Mouse (Mus musculus) yolk sac, embryonic 10.5 days (tissue): Measurements from ENCODE around the gene 1810065E05Rik.

Experiments used
- DNase-seq: peaks from one replicate; pipeline ENCODE4 v3.0.0-alpha.2; 2017; ENCODE audit warnings: low spot score

1810065E05Rik gene

DNA sequence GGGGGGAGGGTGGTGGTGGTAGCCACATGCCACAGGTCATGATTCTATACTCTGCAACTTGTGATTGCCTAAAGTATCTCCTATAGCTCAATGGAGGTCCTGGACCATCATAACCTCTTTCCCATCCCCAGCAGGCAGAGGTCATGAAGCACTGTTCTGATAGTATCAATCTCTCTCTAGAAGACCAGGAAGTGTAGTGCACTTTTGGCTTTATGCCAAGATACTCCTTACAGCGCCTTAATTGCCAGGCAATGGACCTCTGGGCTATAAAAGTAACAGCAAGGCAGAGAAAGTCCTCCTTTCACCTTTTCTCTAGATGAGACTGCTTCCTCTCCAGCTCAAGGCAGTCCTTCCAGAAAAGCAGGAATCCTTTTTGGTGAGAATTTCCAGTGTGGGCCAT lies at the start of gene 1810065E05Rik:
Gene 1810065E05Rik, plus strand, starts transcription at position 297 of the 400 bp plus-strand sequence.
- no peak for DNase-seq

DNA sequence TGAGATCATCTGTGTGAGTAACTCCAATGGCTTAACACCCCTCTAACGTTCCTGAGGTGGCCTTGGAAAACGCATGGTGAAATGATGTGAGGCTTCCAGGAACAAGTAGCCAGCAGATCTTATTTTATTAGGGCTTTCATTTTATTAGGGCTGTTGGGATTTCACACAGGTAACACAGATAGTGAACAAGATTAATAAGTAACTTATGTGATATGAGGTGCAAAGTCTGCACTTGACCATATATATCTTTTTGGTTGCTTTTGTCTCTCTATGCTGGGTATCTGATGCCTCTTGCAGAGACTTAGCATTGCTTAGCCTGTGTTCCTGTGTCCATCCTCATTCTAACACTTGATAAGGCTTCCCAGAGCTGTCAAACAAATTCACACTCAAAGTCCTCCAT lies 43.6 kb upstream of the 1810065E05Rik start:
- DNase-seq: no peak

DNA sequence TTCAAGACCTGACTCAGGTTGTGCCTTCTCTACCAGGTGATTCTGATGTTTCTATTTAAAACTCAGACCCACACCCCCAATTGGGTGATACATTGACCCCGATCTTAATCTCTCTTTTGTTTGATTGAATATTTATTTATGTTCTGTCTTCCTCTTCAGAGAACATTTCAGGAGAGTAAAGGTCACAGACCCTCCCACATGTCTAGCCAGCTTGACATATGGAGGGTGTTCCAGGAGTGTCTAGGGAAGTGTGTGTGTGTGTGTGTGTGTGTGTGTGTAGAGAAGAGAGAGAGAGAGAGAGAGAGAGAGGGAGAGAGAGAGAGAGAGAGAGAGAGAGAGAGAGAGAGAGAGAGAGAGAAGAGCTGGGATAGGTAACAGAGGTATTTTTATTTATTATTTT lies 43.2 kb upstream of the 1810065E05Rik start:
- DNase-seq: no peak

DNA sequence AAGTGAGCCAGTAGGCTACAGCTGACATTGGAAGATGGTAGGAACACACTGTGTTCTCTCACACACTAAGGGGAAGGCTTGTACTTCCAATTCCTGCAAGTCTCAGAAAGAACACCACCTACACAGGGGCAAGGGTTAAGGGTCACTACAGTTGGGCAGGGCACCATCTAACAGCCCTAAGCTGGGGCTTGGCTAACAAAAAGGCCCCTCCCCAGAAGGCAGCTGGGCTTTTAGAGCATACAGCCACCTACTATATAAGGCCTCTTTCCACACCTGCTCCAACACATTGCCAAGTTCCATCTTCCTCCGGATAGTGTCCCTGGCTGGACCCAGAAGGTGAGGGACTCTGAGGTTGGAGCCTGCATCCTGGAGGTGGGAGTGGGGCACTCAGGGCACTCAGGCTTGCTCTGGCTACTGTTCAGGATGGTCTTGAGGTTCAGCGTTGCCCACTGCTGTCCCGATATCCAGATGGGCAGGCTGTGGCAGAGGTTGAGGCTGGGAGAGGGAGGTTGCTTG lies 42.1 kb upstream of the 1810065E05Rik start, which contains the start of gene Lypd8:
Gene Lypd8, plus strand, starts transcription at position 281 of the 516 bp plus-strand sequence.
- no peak for DNase-seq

DNA sequence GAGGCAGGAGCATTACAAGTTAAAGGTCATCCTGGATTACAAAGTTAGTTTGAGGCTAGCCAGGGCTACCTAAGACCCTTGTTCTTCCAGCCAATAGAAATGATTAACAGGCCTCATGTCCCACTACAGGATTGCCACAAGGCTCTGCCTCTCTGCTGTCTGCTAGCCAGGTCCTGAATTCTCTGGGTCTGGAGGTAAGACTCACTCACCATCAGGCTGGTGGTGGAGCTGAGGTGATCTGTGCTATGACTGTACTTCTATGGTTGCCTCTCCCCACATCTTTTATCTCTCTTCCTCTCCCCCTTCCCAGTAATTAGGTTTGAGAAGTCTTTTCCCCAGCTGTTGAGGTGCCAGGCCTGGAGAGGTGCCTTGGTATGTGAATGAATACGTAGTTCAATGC lies 41.4 kb upstream of the 1810065E05Rik start:
- peak; percentile 16 for DNase-seq

DNA sequence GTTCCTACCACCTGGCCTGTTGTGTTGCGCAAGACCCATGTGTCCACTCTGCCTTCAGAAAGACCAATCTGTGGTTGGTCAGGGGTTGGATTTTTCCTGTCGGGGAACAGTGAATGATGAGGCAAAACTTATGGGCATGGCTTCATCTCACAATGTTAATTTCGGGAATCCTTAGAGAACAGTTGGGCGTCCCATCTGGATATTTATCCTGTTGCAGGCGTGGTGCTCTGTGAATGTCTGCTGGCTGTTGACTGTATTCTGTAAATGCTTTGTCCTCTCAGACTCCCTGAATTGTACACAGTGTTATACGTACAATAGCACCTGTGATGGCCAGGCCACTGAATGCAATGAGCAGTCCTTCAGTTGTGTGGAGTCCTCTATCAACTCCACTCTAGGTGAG lies 38.4 kb upstream of the 1810065E05Rik start:
- DNase-seq: no peak

DNA sequence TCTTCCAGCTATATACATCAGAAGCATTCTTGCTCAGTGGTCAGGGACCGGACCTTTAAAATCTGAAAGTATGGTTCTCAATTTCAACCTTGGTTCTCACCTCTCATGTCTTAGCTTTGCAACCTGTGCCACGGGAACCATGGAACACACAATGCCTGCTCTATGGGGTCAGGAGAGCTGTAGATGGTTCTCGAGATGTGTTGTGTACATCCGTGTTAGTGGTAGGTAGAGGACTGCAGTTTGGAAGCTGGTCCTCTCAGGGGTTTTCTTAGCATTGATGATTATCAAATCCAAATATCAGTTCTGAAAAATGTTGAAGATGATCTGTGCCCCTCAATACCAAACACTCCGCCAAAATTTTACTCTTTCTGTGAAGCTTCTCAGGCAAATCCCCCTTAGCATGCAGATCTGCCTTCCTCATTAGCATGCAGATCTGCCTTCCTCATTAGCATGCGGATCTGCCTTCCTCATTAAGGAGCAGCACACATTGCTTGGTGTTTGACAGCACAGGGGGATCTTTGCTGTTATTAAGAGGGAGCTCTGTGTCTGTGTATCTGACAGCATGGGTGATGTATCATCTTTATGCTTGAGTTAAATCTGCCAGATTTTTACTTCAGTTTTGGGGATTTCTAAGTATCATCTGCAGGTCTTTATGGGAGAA lies 20.8 kb upstream of the 1810065E05Rik start:
- no peak for DNase-seq

DNA sequence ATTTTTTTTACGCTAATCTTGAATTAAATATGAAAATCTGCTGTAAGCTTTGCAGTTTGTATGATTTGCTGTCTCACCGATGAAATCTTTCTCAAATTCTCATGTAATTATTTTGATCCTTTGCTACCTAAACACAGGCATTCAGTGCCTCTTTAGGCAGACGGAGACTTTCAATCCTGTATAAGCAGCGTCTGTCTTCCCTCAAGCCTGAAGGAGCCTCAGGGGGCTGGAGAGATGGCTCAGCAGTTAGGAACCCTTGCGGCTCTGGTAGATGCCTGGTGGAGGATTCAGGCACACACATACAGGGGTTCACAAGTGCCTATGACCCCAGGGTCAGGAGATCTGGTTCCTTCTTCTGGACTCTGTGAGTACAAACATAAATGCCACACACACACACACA lies 20.3 kb upstream of the 1810065E05Rik start:
- no peak for DNase-seq

DNA sequence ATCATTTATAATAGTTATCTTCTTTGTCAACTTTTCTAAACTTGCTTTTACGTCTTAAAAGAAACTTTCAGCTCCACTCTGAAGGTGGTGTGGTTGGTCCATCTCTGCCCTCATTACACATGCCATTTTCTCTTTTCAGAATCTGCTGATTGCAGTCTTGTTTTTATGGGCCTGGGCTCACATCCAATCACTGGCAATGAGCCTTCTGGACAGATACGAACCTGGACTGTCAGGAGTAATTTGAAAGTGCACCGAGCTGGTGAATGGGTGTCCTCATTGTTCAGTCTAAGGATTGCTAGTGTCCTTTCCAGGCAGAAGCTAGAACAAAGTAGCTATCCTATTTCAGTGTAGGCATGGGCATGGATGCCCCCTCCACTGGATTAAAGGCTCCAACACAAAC lies 12.8 kb upstream of the 1810065E05Rik start:
- no peak for DNase-seq

DNA sequence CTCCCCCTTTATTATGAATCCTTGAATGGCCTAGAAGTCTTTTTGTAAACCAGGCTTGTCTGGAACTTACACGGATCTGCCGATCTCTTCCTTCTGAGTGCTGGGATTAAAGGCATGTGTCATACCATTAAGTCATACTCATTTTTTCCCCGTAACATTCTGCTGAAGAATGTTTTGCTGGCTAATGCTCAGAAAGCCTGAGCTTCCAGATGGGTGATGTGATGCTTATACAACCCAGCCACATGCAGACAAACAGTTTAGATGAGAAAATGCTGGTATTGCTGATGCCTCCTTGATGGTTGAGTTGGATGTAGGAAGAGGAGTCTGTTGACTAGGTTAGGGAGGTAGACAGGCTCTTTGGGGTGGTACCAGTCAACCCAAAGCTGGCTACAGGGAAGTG lies 2.6 kb upstream of the 1810065E05Rik start:
- no peak for DNase-seq

DNA sequence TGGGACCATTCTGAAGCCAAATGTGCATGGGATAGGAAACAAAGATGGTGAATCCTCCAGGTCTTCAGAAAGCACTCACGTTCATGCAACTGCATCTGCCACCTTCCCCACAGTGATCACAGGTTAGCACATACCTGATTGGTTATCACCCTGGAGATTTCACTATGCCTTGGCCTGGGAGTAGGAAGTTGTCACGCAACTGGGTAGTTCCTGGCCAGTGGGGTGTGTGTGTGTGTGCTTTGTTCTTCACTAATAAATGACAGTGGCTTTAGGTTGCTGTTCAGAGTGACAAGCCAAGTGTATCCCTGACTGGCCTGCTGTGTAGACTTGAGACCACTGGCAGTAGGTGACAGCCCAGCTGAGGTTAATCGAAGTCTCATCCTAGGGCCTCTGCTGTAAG lies 11.3 kb downstream of the 1810065E05Rik start, which contains the start of gene Gm12253:
Gene Gm12253, plus strand, starts transcription at position 301 of the 400 bp plus-strand sequence.
- DNase-seq: no peak

DNA sequence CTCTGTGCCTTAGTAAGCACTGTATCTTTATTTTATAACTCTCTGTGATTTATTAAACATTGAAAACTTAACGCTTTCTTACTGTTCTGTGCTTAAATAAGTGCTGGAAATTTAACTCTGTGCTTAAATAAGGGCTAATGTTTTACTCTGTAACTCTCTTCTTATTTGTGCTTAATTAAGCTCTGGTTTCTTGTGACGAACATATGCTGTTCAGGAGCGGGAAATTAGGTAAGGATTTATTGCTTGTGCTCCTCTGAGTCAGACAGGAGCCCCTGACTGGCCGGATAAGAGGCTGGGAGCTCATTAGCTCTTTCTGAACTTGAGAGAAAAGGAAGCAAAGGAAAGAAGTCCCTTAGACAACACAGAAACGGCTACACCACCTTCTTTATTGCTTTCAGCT lies 17.0 kb downstream of the 1810065E05Rik start:
- no peak for DNase-seq

DNA sequence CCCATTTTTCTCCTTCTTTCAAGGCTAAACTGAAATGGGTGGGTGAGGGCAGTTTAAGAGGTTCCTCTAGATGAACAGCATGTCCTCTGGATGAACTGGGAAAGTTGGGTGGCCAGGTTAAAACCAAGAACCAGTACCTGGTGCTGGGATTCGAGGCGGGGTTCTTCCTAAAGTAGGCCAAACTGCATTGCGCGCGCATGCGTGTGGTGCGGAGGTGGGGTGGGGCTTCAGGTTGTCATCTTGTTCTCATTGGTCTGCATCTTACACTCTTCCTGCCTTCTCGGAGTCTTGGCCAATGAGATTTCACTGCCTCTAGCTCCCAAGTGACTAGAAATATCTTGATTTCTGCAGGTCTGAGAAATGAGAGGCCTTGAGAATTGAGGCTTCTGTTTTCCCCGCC lies 31.8 kb downstream of the 1810065E05Rik start, which contains the start of gene Lypd9:
Gene Lypd9, minus strand, starts transcription at position 165 of the 400 bp plus-strand sequence.
- DNase-seq: no peak

DNA sequence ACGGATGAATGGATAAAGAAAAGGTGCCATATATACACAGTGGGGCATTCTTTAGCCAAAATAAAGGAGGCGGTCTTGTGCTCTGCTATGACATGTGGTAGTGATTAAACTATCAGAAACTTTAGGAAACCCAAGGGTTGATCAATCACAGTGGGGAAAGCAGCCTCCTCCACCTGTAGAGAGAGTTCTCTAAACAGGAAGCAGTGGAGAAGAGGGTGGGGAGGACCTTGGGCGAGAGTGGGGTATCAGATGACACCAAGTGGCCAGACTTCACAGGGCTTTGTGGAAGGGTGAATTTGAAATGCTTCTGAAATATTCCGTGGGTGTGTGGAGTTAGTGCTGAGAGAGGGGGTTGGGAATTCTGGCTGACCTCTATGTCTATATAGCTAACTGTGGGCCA lies 32.7 kb downstream of the 1810065E05Rik start:
- DNase-seq: no peak

DNA sequence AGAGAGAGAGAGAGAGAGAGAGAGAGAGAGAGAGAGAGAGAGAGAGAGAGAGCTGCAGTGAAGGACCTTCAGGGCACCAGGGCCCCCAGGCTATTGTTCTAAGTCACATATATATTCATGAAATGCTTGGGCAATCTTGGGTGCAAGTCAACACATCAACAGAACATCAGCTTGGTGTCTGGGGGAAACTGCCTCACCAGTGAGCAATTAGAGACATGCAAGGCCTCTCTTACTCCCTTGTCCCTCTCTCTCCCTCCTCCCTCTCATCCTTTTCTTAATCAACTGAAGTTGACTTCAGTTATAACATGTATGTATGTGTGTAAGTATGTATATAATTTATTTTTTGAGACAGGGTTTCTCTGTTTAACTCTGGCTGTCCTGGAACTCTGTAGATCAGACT lies 41.3 kb downstream of the 1810065E05Rik start, which contains the start of gene Olfr30:
Gene Olfr30, minus strand, starts transcription at position 101 of the 400 bp plus-strand sequence.
- no peak for DNase-seq
